Mouse (Mus musculus) cortical plate, adult 2 months (tissue): Measurements from ENCODE around the gene Defa34. TPM values are rescaled to one million over a fixed set of nuclear protein-coding genes. Genes with fewer than 3 reads are reported as not detected.
"Not testable (repeated sequence)": the region's sequence is repeated elsewhere in the genome, so short reads cannot be mapped to it uniquely, and the experiment has no call there.

ENCODE experiments used
- H3K27ac ChIP-seq: fragments of 200-500 bp; 2 replicates; pipeline ENCODE4 v1.5.1; 2012; ENCODE audit warnings: low read length, control low read depth, inconsistent platforms; ENCODE audit not compliant: insufficient read depth
- H3K4me1 ChIP-seq: fragments of 200-500 bp; 2 replicates; pipeline ENCODE4 v1.6.1; 2011; ENCODE audit warnings: low read length; ENCODE audit not compliant: control insufficient read depth, insufficient read depth
- H3K4me3 ChIP-seq: fragments of 200-500 bp; 2 replicates; pipeline ENCODE4 v1.5.1; 2011; ENCODE audit warnings: mild to moderate bottlenecking, low read length, control low read depth; ENCODE audit not compliant: insufficient read depth
- polyA plus RNA-seq: library from polyadenylated mRNA; depleted of rRNA; stranded (reverse); fragments of >200 nt; gene quantifications from 2 replicates; pipeline ENCODE4 v1.2.3, GENCODE M21; 2012; rRNA removed

Gene Defa34
- polyA plus RNA-seq: not detected in 2 replicates

DNA sequence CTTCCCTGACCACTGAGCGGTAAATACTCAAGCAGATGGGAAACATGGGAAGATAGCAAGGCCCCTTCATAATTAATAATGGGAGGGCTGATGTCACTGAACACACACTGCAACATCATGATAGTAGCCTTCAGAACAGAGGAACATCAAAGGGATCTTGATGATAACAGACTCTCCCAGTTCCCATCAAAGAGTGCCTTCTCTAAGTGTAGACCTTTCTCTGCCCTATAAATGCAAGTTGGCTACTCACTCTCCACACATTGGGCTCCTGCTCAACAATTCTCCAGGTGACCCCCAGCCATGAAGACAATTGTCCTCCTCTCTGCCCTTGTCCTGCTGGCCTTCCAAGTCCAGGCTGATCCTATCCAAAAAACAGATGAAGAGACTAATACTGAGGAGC lies at the start of gene Defa34:
TSS of gene Defa34 (plus strand) at position 301 of the 400 bp plus-strand sequence.
- not testable (repeated sequence) for H3K4me1 ChIP-seq, H3K4me3 ChIP-seq, H3K27ac ChIP-seq

DNA sequence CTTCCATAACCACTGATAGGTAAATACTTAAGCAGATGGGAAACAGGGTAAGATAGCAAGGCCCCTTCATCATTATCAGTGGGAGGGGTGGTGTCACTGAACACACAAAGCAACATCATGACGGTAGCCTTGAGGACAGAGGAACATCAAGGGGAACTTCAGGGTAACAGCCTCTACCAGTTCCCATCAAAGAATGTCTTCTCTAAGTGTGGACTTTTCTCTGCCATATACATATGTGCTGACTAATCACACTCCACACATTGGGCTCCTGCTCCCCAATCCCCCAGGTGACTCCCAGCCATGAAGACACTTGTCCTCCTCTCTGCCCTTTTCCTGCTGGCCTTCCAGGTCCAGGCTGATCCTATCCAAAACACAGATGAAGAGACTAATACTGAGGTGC lies 47.7 kb upstream of the Defa34 start, which contains the start of gene Defa26:
TSS of gene Defa26 (plus strand) at position 301 of the 400 bp plus-strand sequence.
- not testable (repeated sequence) for H3K27ac ChIP-seq, H3K4me3 ChIP-seq, H3K4me1 ChIP-seq

DNA sequence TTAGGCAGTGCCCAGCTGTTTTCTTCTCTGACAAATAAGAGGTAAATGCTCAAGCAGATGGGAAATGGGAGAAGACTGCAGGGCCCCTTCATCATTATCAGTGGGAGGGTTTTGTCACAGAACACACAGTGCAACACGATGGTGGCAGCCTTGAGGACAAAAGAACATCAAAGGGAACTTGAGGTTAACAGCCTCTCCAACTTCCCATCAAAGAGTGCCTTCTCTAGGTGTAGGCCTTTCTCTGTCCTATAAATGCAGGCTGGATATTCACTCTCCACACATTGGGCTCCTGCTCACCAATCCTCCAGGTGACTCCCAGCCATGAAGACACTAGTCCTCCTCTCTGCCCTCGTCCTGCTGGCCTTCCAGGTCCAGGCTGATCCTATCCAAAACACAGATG lies 10.1 kb upstream of the Defa34 start, which contains the start of gene Defa17:
TSS of gene Defa17 (plus strand) at position 301 of the 400 bp plus-strand sequence.
- not testable (repeated sequence) for H3K27ac ChIP-seq, H3K4me1 ChIP-seq, H3K4me3 ChIP-seq

DNA sequence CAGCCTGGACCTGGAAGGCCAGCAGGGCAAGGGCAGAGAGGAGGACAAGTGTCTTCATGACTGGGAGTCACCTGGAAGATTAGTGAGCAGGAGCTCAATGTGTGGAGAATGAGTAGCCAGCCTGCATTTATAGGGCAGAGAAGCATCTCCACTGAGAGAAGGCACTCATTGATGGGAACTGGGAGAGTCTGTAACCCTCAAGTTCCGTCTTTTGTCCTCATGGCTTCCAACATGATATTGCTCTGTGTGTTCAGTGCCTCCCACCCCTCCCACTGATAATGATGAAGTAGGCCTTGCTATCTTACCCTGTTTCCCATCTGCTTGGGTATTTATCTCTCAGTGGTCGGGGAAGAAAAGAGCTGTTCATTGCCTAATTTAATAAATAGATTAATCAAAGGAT lies 37.9 kb downstream of the Defa34 start, which contains the start of gene AY761184:
TSS of gene AY761184 (minus strand) at position 101 of the 400 bp plus-strand sequence.
- H3K4me1 ChIP-seq, H3K27ac ChIP-seq, H3K4me3 ChIP-seq: not testable (repeated sequence)

Other genes starting within 250 kb of the Defa34 start
- gene Defa36, start 238.4 kb upstream of the Defa34 start, polyA plus RNA-seq: not detected in 2 replicates
- not detected in 2 replicates for gene Gm7849, start 209.2 kb upstream of the Defa34 start, polyA plus RNA-seq
- not detected in 2 replicates for gene Defa20, start 156.5 kb upstream of the Defa34 start, polyA plus RNA-seq
- gene Defa32, start 136.8 kb upstream of the Defa34 start, polyA plus RNA-seq: not detected in 2 replicates
- not detected in 2 replicates for gene Defa37, start 100.4 kb upstream of the Defa34 start, polyA plus RNA-seq
- gene Defa28, start 82.8 kb upstream of the Defa34 start, polyA plus RNA-seq: not detected in 2 replicates
- not detected in 2 replicates for gene Gm7861, start 71.3 kb upstream of the Defa34 start, polyA plus RNA-seq
- not detected in 2 replicates for gene Defa26, start 47.6 kb upstream of the Defa34 start, polyA plus RNA-seq
- not detected in 2 replicates for gene Defa17, start 10.0 kb upstream of the Defa34 start, polyA plus RNA-seq
- gene AY761184, start 37.8 kb downstream of the Defa34 start, polyA plus RNA-seq: not detected in 2 replicates
- not detected in 2 replicates for gene Defa24, start 68.7 kb downstream of the Defa34 start, polyA plus RNA-seq
- not detected in 2 replicates for gene Defb50, start 157.7 kb downstream of the Defa34 start, polyA plus RNA-seq
- gene Defb2, start 174.1 kb downstream of the Defa34 start, polyA plus RNA-seq: not detected in 2 replicates
- gene Defb10, start 193.1 kb downstream of the Defa34 start, polyA plus RNA-seq: not detected in 2 replicates
- not detected in 2 replicates for gene Defb9, start 219.6 kb downstream of the Defa34 start, polyA plus RNA-seq
- not detected in 2 replicates for gene Defb11, start 240.6 kb downstream of the Defa34 start, polyA plus RNA-seq